Mouse (Mus musculus) liver, embryonic 12.5 days (tissue): ENCODE data around the gene Gcsam. TPM values are rescaled to one million over a fixed set of nuclear protein-coding genes. Genes with fewer than 3 reads are reported as not detected.

Experiments
- polyA plus RNA-seq: library from polyadenylated mRNA; unstranded; fragments of >200 nt; fragmentation: Nextera tagmentation; extraction: Ambion mirVana; gene quantifications from 2 replicates; pipeline ENCODE4 v1.2.1, GENCODE M21; 2016

Gcsam gene
- polyA plus RNA-seq, 1 experiment from 2014 or later: 2.3 TPM

Other genes starting within 250 kb of the Gcsam start
- gene Cd200, start 201.3 kb upstream of the Gcsam start, polyA plus RNA-seq: 0.53 and 0.79 TPM in 2 replicates
- gene Gm609, start 117.4 kb upstream of the Gcsam start, polyA plus RNA-seq: not detected in 2 replicates
- not detected in 2 replicates for gene Gm17783, start 78.3 kb upstream of the Gcsam start, polyA plus RNA-seq
- not detected in 2 replicates for gene Slc9c1, start 75.1 kb upstream of the Gcsam start, polyA plus RNA-seq
- 0.44 and 0.54 TPM in 2 replicates for gene BC016579, start 43.7 kb downstream of the Gcsam start, polyA plus RNA-seq
- gene Tmprss7, start 83.3 kb downstream of the Gcsam start, polyA plus RNA-seq: 0.29 and 0.44 TPM in 2 replicates
- gene Tagln3, start 114.2 kb downstream of the Gcsam start, polyA plus RNA-seq: 0.76 and 0.77 TPM in 2 replicates
- gene Abhd10, start 132.6 kb downstream of the Gcsam start, polyA plus RNA-seq: 22.7 and 24.3 TPM in 2 replicates